Mouse (Mus musculus) liver, embryonic 13.5 days (tissue): ENCODE data around the gene Olfr1411. TPM values are rescaled to one million over a fixed set of nuclear protein-coding genes. Genes with fewer than 3 reads are reported as not detected.

ENCODE experiments used
- ATAC-seq: fragments of 200-750 bp; cut with Nextera tagmentation; 2 replicates; pipeline ENCODE4 v1.8.0; 2017; ENCODE audit warnings: low read depth, mild to moderate bottlenecking, moderate number of reproducible peaks, moderate library complexity
- DNase-seq: peaks from one replicate; pipeline ENCODE4 v3.0.0; 2022
- H3K27ac ChIP-seq: fragments of 300-500 bp; sonication (generic); 2 replicates; pipeline ENCODE4 v1.5.1; 2015; ENCODE audit warnings: moderate library complexity, mild to moderate bottlenecking, inconsistent platforms
- H3K27me3 ChIP-seq: fragments of 300-500 bp; sonication (generic); 2 replicates; pipeline ENCODE4 v1.6.1; 2015; ENCODE audit warnings: mild to moderate bottlenecking, inconsistent platforms
- H3K36me3 ChIP-seq: fragments of 300-500 bp; sonication (generic); 2 replicates; pipeline ENCODE4 v1.6.1; 2015; ENCODE audit warnings: mild to moderate bottlenecking, inconsistent platforms
- H3K4me1 ChIP-seq: fragments of 300-500 bp; sonication (generic); replicated peaks from 2 replicates; pipeline ENCODE4 v1.6.1; 2015; ENCODE audit warnings: inconsistent platforms
- H3K4me2 ChIP-seq: fragments of 300-500 bp; sonication (generic); 2 replicates; pipeline ENCODE4 v1.6.1; 2015; ENCODE audit warnings: inconsistent platforms, mild to moderate bottlenecking, moderate library complexity
- H3K4me3 ChIP-seq: fragments of 300-500 bp; sonication (generic); replicated peaks from 2 replicates; pipeline ENCODE4 v1.5.1; 2015; ENCODE audit warnings: mild to moderate bottlenecking, inconsistent platforms
- H3K9ac ChIP-seq: fragments of 300-500 bp; sonication (generic); 2 replicates; pipeline ENCODE4 v1.6.1; 2015; ENCODE audit warnings: mild to moderate bottlenecking, inconsistent platforms
- H3K9me3 ChIP-seq: fragments of 300-500 bp; sonication (generic); replicated peaks from 2 replicates; pipeline ENCODE4 v1.6.1; 2016; ENCODE audit warnings: inconsistent platforms
- WGBS: fragments of 180-500 bp; shearing (Covaris S2); methylation state at CpG from one replicate; pipeline ENCODE4 v1.1.7; 2015; ENCODE audit not compliant: insufficient replicate concordance; 5-methylcytosine and 5-hydroxymethylcytosine counted together
- polyA plus RNA-seq: library from polyadenylated mRNA; unstranded; fragments of >200 nt; fragmentation: Nextera tagmentation; extraction: Ambion mirVana; gene quantifications from 2 replicates; pipeline ENCODE4 v1.2.1, GENCODE M21; 2015

The Olfr1411 gene
- polyA plus RNA-seq, 1 experiment from 2014 or later: not detected

- ATAC-seq (no peak), DNase-seq (no peak)
- Histone ChIP-seq H3K36me3 (peaks cover 40% of the 10 kb centered on the region), H3K4me3 (peak overlapping the region; percentile 86), H3K9ac (peak overlapping the region; percentile 87), H3K27ac (no peak overlapping the region), H3K9me3 (no peaks in the 10 kb centered on the region), H3K4me1 (peaks cover 27% of the 10 kb centered on the region), H3K4me2 (peak overlapping the region; percentile 75), H3K27me3 (no peaks in the 10 kb centered on the region)
- 44% methylated on average over 6 of the region's 6 CpGs for WGBS
Observed at GRCm38 (mm10) chr1:92640393-92640792, 46.2 kb downstream of the Olfr1411 start.

DNA sequence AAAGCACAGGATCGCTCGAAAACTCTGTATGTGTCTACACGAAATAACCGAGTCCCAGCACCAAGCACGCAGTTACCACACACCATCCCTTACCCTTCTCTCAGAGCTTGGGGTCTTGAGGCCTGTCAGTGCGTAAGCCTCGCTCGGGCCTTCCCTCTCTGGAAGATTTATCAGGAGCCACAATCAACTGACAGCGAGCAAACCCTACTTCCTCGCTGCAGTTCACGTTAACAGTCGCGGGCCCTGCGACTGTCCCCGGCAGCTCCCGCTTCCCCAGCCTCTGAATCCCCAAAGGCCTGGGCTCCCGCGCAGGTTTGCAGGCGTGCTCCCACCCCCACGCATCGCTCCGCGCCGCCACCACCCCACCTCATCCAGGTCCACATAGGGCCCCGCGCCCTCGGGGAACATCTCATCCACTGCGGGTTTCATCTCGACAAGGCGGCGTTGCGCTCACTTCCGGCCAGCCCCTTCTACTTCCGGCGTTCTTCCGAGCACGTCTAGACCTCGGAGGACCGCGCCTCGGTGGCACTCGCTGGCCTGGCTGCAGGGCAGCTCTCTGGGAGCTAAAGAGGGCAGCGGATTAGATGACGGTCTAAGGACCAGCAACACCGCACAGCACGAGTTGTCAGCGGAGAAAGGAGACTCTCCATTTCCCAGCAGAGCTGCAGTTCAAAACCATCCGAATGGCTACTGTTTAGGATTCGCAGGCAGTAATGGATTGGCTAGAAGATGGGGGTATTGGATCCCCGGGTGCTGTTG is 47.5 kb downstream of the Olfr1411 start, which contains the start of gene Cops9:
Gene Cops9, minus strand, starts transcription at position 472 of the 759 bp plus-strand sequence.
- H3K27me3 ChIP-seq: no peaks in the 10 kb centered on the region
- peaks cover 29% of the 10 kb centered on the region for H3K36me3 ChIP-seq
- no peaks in the 10 kb centered on the region for H3K9me3 ChIP-seq
- peak; percentile 81 for DNase-seq
- H3K9ac ChIP-seq: peak within 1 kb of the TSS; percentile 87
- 2% methylated on average over 50 of the region's 50 CpGs for WGBS
- peak; percentile 90 for ATAC-seq
- H3K4me2 ChIP-seq: peak within 1 kb of the TSS; percentile 75
- H3K4me3 ChIP-seq: peak within 1 kb of the TSS; percentile 86
- peak within 1 kb of the TSS; percentile 48; the same call in 1 of the 2 replicates for H3K27ac ChIP-seq
- peaks cover 27% of the 10 kb centered on the region for H3K4me1 ChIP-seq

GRCm38 (mm10) chr1:92643691-92644090 is 49.5 kb downstream of the Olfr1411 start:
- Histone ChIP-seq H3K4me1 (peaks cover 39% of the 10 kb centered on the region), H3K36me3 (peaks cover 9% of the 10 kb centered on the region), H3K4me3 (no peak overlapping the region), H3K4me2 (no peak overlapping the region), H3K27ac (no peak overlapping the region), H3K27me3 (no peaks in the 10 kb centered on the region), H3K9ac (no peak overlapping the region), H3K9me3 (no peaks in the 10 kb centered on the region)
- no peak for ATAC-seq
- DNase-seq: no peak
- 50% methylated on average over 4 of the region's 4 CpGs for WGBS

DNA sequence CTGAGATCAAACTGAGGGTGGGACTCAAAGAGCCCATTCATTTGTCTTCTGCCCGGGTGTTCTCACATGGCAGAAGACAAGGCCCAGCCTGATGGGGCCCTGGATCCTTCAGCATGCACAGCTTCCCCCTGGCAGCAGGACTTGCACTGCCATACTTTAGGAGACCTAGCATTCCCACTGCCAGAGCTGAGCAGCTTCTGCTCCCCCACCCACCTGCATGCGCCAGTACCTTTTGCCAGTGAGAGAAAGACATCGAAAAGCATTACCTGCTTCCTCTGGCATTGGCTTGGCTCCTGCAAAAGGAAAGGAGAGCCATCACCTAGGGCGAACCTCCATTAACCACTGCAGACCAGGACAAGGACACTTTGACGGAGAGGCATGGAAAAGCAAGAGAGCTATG is 50.7 kb downstream of the Olfr1411 start:
- no peaks in the 10 kb centered on the region for H3K36me3 ChIP-seq
- ATAC-seq (no peak), DNase-seq (no peak)
- 64% methylated on average over 5 of the region's 5 CpGs for WGBS
- H3K4me2 ChIP-seq: no peak overlapping the region
- no peak overlapping the region for H3K27ac ChIP-seq
- no peaks in the 10 kb centered on the region for H3K27me3 ChIP-seq
- H3K9me3 ChIP-seq: no peaks in the 10 kb centered on the region
- H3K4me1 ChIP-seq: peaks cover 37% of the 10 kb centered on the region
- H3K4me3 ChIP-seq: no peak overlapping the region
- no peak overlapping the region for H3K9ac ChIP-seq

DNA sequence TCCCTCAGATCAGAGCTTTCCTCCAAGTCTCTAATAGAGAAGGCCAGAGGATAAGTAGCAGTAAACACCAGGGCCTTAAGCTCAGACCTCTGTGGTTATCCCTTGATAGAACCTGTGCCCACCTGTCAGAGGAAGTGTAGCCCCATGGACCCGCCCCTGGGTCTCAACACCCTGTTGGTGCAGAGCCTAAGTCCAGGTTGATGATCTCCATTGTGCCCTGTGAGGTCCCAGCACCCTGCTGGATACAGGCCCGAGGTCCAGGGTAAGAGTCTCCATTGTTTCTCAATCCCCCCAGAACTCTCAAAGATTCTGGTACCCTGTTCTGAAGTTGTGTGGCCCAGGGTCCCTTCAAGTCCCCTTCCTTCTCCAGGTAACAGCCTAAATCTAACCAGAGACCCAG is 51.9 kb downstream of the Olfr1411 start:
- no peak for DNase-seq
- Histone ChIP-seq H3K9ac (no peak overlapping the region), H3K9me3 (no peaks in the 10 kb centered on the region), H3K4me3 (no peak overlapping the region), H3K4me2 (no peak overlapping the region), H3K4me1 (peaks cover 25% of the 10 kb centered on the region), H3K27me3 (no peaks in the 10 kb centered on the region), H3K27ac (no peak overlapping the region), H3K36me3 (no peaks in the 10 kb centered on the region)
- ATAC-seq: no peak
- 46% methylated on average over 2 of the region's 2 CpGs for WGBS

GRCm38 (mm10) chr1:92646601-92647000 is 52.4 kb downstream of the Olfr1411 start:
- Histone ChIP-seq H3K9me3 (no peaks in the 10 kb centered on the region), H3K27me3 (no peaks in the 10 kb centered on the region), H3K4me2 (no peak overlapping the region), H3K27ac (no peak overlapping the region), H3K4me3 (no peak overlapping the region), H3K36me3 (no peaks in the 10 kb centered on the region), H3K4me1 (peaks cover 23% of the 10 kb centered on the region), H3K9ac (no peak overlapping the region)
- 63% methylated on average over 7 of the region's 7 CpGs for WGBS
- DNase-seq (no peak), ATAC-seq (no peak)

DNA sequence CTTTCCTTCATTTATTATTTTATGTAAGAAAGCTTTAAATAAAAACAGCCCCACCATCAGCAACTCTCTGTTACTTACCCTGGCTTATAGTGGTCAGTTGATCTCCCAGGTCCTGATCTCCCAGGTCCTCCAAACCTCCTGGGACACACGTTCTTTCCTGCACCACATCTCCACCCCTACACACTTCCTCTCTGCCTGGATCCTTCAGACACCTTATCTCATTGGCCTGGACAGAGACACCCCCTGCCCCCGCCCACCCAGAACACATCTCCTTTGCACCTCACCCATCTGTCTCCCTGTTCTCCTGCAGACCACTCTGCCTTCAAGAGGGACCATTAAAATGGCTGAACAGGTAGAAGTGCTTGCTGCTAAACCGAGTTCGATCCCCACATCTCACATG is 52.8 kb downstream of the Olfr1411 start:
- H3K9me3 ChIP-seq: no peaks in the 10 kb centered on the region
- H3K27ac ChIP-seq: no peak overlapping the region
- no peak overlapping the region for H3K4me2 ChIP-seq
- DNase-seq (no peak), ATAC-seq (no peak)
- no peak overlapping the region for H3K9ac ChIP-seq
- peaks cover 22% of the 10 kb centered on the region for H3K4me1 ChIP-seq
- no peak overlapping the region for H3K4me3 ChIP-seq
- H3K36me3 ChIP-seq: no peaks in the 10 kb centered on the region
- 47% methylated on average over 4 of the region's 4 CpGs for WGBS
- H3K27me3 ChIP-seq: no peaks in the 10 kb centered on the region

Other genes starting within 250 kb of the Olfr1411 start
- 167 and 187 TPM in 2 replicates for gene Ndufa10, start 120.6 kb upstream of the Olfr1411 start, polyA plus RNA-seq
- gene Olfr1416, start 109.3 kb upstream of the Olfr1411 start, polyA plus RNA-seq: not detected in 2 replicates
- gene Olfr1415, start 98.3 kb upstream of the Olfr1411 start, polyA plus RNA-seq: not detected in 2 replicates
- gene Olfr1414, start 75.8 kb upstream of the Olfr1411 start, polyA plus RNA-seq: not detected in 2 replicates
- not detected in 2 replicates for gene Olfr1413, start 23.1 kb upstream of the Olfr1411 start, polyA plus RNA-seq
- not detected in 2 replicates for gene Olfr1412, start 8.6 kb upstream of the Olfr1411 start, polyA plus RNA-seq
- gene Olfr1410, start 11.4 kb downstream of the Olfr1411 start, polyA plus RNA-seq: not detected in 2 replicates
- not detected in 2 replicates for gene Olfr12, start 23.4 kb downstream of the Olfr1411 start, polyA plus RNA-seq
- gene Cops9, start 47.6 kb downstream of the Olfr1411 start, polyA plus RNA-seq: 204 and 226 TPM in 2 replicates
- gene Otos, start 54.4 kb downstream of the Olfr1411 start, polyA plus RNA-seq: not detected in 2 replicates
- gene Gpc1, start 237.2 kb downstream of the Olfr1411 start, polyA plus RNA-seq: 2.7 TPM in 2 replicates